Mouse (Mus musculus) v-Abl transformed pro-B cells (cell line): ENCODE results near the gene Orm2.

Source experiments
- in situ Hi-C, 2 experiments: fragments of 400-800 bp; cut with MboI; formaldehyde crosslinking; loops; one replicate each; pipeline ENCODE4 v1.15.1; 2025; ENCODE audit not compliant: unreplicated experiment in 2 of 2

Orm2 gene

DNA sequence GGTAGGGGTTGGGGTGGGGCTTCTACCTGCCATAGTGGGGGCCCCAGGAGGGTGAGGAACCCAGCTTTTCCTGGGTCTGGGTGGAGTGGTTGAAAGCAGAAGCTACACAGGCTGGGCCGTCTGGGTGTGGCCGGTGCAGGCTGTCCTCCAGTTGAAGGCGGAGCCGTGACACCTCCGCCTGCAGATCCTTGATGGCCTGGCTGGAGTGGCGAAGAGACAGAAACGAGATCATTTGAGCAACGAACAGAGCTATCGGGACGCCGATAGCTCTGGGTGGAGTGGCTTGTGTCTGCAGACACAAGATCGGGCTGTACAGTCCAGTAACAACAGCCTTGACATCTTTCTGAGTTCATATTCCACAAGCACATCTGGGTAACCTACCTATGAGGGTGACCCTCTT lies 12.1 kb downstream of the Orm2 start:
- in situ Hi-C loops, result loop anchor here (5.0 to 10.0 kb wide), 4 partner anchors 33 to 190 kb away; partner anchors contain the start of genes Tmem268 (in 1 of the 2) and Whrn (in 1 of the 2)

DNA sequence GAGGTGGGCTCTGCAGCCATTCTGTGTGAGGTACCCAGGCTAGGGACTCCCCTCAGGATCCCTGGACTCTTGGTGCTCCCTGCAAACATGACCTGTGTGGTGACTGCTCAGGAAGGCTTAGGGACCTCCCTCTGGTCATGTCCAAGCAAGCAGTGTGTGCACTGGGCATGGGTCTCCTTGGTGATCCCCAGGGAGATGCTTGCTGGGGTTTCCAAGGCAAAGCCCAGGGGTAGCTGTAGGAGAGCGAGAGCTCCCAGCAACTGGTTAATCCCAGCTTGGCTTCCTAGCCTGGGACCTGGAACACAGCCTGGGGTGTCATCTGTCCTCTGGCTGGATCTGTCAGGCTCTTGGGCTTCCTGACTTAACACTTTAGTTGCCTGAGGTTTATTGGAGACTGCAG lies 13.1 kb downstream of the Orm2 start:
- in situ Hi-C loops, result loop anchor here (10.0 to 25.0 kb wide), 3 partner anchors 189 to 1038 kb away; partner anchors contain the start of genes Fkbp15 (in 1 of the 2) and Slc31a1 (in 1 of the 2)

DNA sequence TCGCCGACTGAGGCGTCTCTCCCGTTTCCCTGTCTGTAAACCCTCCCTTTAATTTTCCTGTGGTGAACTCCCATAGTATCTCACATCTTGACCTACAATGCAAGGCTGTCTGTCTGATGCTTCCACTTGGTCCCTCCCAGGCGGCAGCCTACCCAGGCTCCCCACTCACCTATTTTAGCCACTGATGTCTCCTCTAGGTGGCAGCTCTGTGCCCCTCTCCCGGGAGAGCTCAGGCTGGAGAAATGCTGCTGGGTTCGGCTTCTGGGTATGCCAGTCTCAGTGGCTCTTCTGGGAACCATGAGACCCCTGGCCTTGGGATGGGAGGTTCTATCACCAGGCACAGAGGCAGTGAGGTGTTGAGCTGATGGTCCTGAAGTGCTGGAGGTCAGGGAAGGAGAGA lies 15.2 kb downstream of the Orm2 start:
- in situ Hi-C loops, result loop anchor here (10.0 to 25.0 kb wide), 3 partner anchors 187 to 1040 kb away; partner anchors contain the start of genes Fkbp15 (in 1 of the 2) and Slc31a1 (in 1 of the 2)

DNA sequence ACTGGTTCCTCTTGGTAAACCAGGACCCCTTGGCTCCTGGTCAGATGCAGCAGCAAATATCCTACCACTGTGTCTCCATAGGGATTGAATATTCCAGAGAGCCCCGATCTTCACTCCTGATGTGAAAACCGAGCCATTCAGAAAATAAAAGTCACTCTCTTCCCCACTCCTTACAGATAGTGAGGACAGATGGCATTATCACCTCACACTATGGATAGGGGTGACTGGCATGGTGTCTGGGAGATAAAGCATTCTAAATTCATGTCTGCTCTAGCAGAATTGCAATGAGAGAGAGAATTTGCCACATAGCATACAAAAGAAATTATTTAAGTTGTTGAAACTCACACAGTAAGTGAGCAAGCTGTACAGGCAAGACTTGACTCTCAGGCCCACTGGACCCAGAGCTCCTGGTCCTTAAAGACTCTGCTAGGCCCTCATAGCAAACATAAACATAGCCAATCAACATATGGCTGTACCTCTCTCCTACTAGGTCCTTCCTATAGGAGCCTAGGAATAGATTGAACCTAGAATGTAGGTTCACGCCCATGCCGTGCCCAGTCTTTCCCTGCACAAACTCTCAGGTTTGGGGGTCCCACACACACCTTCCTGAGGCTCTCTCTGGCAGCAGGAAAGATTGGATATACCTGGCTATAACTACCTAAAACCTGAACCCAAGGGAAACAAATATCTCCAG lies 20.6 kb downstream of the Orm2 start:
- in situ Hi-C loops, result loop anchor here (25.0 kb wide), 2 partner anchors 1021 to 1046 kb away; partner anchors contain the start of genes Fkbp15 (in 1 of the 2) and Slc31a1 (in 1 of the 2)

DNA sequence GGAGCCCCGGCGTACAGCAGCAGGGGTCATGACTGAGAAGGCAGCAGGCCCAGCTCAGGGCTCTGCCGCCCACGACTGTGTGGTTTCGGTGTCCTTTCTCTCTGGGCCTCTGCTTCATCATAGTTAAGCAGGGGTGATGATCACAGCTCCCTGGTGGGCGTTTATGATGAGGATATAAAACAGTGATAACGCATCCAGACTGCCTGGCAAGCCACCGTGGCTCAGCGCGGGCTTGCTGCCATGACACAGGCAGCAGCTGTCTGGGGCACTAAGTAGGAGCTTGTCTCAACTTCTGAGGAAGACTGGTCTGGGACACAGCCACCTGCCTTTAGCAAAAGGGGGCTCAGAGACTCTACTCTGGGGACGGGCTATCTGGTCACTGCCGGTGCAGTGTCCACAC lies 21.2 kb downstream of the Orm2 start:
- in situ Hi-C loops, result loop anchor here (25.0 kb wide), 2 partner anchors 1021 to 1046 kb away; partner anchors contain the start of genes Fkbp15 (in 1 of the 2) and Slc31a1 (in 1 of the 2)

DNA sequence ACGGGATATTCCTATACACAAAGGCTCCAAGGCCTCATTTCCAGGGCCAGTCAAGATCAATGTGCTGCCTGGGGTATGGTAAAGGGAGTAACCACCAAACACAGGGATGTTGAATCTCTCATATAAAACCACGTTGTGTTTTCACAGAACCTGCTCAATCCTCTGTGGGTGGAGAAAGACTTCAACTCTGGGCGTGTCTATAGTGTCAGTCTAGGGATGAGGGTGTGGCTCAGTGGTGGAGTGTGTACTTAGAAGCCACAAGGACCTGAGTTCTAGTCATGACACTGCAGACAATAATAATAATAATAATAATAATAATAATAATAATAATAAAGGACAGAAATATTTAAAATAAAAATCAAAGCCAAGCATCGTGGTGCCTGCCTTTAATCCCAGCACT lies 22.0 kb downstream of the Orm2 start:
- in situ Hi-C loops, result loop anchor here (25.0 kb wide), 2 partner anchors 1022 to 1047 kb away; partner anchors contain the start of genes Fkbp15 (in 1 of the 2) and Slc31a1 (in 1 of the 2)

DNA sequence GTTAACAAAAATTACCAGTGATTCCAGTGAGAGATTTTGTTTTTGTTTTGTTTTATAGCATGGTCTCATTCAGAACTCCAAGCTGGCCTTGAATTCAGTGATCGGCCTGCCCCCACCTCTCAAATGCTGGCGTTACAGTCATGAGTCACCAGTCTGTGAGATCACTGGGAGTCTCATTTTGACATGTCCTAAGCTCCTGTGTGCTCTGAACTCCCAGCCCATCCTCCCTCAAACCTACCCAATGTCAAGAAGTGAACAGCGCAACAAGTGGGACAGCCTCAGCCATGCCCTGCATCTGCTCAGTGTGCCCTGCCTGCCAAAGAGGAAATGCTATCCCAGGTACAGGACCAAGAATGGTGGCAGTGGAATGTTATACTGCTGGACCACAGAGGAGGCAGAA lies 23.0 kb downstream of the Orm2 start:
- in situ Hi-C loops, result loop anchor here (25.0 kb wide), 2 partner anchors 1023 to 1048 kb away; partner anchors contain the start of genes Fkbp15 (in 1 of the 2) and Slc31a1 (in 1 of the 2)

DNA sequence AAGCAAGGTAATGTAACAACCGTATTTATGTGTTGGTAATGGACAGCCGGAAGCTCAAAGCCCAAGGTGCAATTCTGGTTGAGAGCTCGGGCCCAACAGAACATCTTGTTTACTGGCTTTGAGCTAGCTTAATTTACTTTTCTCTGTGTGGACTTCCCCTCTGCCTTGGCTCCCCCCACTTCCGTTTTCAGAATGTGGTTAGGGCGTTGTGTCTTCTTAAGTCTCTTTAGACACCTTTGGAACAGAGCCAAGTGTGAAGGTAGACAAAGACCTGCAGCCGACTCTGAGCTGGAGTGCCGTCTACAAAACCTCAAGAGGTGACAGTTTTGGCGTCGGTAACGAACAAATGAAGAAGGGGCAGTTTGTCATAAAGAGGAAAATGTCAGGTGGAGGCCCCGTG lies 23.5 kb downstream of the Orm2 start:
- in situ Hi-C loops, result loop anchor here (25.0 kb wide), 2 partner anchors 1023 to 1048 kb away; partner anchors contain the start of genes Fkbp15 (in 1 of the 2) and Slc31a1 (in 1 of the 2)

DNA sequence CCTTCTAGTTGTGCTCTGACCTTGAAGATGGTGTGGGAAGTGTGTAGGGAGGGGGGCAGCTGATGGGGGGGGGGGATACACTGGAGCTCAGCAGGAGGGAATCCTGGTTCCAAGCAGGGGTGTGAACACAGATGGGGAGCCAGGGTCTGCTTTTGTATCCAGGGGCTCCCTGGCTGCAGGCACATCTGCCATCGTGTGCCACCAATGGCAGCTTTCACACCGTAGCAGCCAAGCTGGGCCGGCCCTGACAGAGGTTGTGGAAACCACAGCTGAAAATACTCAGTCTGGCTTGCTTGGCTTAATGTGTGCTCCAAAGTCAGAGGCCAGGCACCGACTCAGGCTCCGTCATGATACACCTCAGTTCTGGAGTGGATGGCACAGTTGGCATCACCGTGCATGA lies 25.8 kb downstream of the Orm2 start:
- in situ Hi-C loops, result loop anchor here (25.0 kb wide), 2 partner anchors 1026 to 1051 kb away; partner anchors contain the start of genes Fkbp15 (in 1 of the 2) and Slc31a1 (in 1 of the 2)

DNA sequence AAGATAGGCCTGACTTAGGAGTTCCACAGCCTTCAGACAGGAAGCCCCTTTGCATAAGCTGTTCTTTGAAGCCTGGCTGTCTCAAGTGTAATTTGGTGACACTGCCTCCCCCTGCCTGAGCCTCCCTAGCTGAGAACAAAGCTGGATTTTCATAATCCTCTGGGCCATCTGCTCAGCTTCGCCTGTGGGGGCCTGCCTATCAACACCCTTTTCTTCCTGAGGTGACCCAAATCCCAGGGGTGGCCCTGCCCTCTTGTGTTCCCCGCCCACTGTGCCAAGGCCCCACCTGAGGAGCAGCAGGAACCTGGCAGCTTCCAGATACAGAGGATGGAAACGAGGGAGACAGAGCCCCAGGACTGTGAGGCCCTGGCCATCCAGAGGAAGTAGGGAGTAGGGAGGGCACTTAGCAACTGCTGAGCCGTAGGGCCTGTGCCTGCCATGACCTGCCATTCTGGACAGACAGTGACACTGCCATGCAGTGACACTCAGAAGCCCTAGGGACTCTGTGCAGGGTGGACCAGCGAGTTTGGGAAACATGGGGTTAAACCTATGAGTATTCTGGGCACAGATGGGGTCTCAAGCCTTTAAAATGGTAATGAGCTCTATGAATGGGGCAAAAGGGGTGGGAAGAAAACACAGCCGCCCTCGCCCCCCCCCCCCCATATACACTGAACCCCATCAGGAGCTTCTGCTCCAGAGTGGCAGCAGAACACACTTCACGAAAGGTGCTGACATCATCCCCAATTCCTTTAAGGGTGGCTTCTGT lies 27.1 kb downstream of the Orm2 start:
- in situ Hi-C loops, result loop anchor here (25.0 kb wide), 2 partner anchors 1027 to 1052 kb away; partner anchors contain the start of genes Fkbp15 (in 1 of the 2) and Slc31a1 (in 1 of the 2)

DNA sequence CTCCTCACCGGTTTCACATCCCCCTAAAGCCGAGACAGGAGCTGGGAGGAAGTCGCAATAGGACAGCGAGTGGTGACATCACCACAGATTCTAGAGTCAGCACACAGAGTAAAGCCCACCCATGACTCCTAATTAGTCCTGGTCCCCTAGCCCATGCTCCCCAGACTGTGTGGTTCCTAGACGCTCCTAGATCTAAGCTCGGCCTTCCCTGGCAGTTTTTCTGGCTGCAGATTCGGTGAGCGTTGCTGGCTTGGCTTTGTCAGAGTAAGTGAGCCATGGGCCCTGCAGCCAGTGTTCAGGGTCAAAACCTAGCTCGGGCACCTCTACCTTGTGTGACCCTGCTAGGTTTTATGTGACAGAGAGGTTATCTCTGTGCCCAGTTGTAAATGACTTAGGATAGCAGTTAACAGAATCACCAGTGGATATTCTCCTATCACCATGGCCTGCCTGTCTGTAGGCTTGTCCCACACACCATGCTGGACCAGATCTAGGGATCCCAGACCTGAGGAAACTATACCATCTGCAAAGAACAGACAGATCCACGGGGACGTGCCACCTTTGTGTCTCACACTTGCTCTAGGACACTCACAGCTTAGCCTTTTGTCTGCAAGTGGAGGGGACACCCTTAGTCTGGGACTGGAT lies 27.8 kb downstream of the Orm2 start:
- in situ Hi-C loops, result loop anchor here (25.0 kb wide), 2 partner anchors 1028 to 1053 kb away; partner anchors contain the start of genes Fkbp15 (in 1 of the 2) and Slc31a1 (in 1 of the 2)

DNA sequence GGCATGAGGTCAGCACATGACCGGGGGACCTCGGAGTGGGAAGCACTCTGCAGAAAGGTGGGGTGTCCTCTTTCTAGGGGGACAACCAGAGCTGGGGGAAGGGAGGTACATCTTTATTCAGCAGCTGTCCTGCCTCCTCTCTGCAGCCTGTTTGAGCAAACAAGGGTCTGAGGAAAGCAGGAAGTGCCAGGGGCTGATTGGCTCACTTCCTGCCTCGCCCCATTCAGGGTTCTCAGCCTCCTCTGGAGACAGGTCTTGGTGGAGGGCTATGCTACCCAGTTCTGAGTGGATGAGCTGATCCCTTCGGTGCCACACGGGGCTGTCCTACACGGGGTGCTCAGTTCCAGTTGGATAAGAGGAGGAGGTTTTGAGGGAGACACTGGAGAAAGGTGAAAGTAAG lies 29.1 kb downstream of the Orm2 start:
- in situ Hi-C loops, result loop anchor here (25.0 kb wide), 2 partner anchors 1029 to 1054 kb away; partner anchors contain the start of genes Fkbp15 (in 1 of the 2) and Slc31a1 (in 1 of the 2)

DNA sequence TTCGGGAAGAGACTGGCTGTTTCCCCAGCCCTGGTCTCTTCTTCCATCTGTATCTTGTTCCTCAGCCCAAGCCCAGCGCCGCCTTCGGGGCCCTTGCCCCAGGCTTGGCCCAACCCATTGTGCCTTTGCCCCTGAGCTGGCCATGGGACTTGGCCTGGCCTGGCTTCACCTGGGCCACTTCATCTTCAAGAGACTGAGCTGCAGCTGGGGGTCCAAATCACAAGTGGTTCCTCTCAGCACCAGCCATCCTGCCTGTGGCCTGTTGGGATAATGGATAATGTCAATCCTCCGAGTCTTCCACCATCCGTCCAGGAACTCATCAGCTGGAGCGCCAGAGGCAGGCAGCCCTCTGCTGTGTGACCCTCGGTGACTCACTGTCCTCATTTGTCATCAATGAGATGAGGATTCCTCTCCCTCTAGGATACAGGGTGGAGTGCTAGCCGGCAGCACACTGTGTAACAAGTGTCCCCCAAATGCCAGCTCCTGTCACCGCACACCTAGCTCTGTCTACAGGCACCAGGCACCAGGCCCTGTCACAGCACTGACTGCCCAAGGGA lies 35.8 kb downstream of the Orm2 start:
- in situ Hi-C loops, result loop anchor here (25.0 kb wide), 2 partner anchors 1036 to 1061 kb away; partner anchors contain the start of genes Fkbp15 (in 1 of the 2) and Slc31a1 (in 1 of the 2)

DNA sequence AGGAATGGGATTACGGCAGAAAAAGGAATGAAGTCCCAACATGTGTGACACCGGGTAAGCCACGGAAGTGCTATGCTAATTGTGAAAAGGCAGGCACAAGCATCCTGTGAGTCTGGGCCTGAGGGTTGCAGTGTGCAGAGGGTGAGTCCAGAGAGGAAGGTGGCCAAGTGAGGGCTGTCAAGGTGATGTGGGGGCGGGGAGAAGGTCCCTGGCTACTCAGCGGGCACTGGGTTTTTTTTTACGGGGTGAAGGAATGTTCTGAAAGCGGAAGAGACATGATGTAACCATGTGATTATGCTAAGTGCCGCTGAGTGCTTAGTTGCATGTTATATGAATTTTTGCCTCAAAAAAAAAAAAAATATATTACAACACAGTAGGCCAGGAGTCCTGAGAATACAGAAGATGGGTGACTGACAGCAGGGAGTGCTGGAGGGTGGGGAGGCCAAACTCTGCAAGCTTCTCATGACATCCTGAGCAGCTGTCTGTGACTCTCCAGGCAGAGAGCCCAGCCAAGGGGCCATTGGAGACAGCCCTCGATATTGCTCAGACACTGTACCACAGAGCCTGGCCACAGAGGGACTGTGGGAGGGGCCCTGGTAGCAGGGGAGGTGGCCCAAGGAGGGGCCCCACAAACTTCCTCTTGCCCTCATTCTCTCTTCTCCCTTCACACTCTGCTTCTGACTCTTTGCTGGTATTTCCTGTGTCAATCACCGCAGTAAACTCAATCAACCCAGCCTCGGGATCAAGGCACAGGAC lies 36.8 kb downstream of the Orm2 start:
- in situ Hi-C loops, result loop anchor here (25.0 kb wide), 2 partner anchors 1037 to 1062 kb away; partner anchors contain the start of genes Fkbp15 (in 1 of the 2) and Slc31a1 (in 1 of the 2)

DNA sequence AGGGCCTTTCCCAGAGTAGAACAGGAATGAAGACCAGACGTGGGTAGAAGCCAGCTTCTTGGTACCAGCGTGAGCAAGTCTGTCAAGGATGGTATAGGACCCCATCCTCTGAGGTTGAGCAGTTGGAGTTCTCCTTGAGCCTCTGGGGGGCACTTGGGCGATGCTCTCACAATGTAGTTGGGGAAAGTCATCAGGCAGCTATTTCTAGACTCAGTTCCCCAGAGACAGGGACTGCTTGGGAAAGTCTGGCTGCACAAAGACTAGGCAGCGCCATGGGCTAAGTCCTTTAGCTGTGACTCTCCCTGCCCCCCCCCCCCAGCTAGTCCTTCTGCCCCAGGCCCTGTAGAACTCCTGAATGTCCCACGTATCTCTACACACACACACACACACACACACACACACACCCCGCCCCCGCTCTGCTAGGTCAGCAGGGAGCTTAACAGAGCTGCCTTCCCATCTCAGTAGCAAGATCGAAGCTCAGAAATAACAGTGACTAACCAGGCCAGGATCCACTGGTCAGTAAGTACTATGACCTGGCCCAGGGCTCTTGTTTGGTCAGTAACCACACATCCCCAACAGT lies 37.5 kb downstream of the Orm2 start:
- in situ Hi-C loops, result loop anchor here (10.0 to 25.0 kb wide), 3 partner anchors 455 to 1062 kb away; partner anchors contain the start of genes Fkbp15 (in 1 of the 2) and Slc31a1 (in 1 of the 2)

DNA sequence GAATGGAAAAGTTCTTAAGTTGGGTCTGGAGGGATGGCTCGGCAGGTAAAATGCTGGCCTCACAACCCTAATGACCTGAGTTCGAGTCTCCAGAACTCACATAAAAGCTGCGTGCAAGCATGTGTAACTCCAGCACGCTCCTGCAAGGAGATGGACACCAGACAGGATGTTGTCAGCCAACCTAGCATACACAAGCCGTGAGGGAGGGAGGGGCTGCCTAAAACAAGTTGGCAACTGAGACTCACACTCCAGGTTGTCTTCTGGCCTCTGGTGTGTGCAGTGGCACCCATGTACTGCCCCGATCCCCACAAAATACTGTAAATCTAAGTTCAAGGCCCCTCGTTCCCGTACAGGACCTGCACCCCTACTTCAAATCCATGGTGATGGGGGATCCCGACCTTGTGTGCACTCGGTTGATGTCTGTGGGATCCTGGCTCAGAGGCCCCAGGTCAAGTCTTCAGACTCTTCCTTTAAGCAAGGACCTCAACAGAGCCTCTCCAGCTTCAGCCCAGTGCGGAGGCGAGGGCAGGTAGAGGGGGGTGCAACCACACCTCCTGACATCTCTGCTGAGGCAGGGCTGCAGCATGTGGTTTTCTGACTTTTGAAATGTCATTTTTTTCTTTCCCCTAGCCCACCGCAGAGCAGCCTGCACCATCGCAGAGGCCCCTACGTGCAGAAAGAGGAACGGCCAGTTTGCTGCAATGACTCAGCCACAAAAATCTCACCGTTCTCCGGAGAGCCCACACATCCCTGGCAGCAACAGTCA lies 38.5 kb downstream of the Orm2 start:
- in situ Hi-C loops, result loop anchor here in 1 of 2 experiments (10.0 kb wide), 1 partner anchor 454 kb away; no protein-coding TSS in a partner anchor

DNA sequence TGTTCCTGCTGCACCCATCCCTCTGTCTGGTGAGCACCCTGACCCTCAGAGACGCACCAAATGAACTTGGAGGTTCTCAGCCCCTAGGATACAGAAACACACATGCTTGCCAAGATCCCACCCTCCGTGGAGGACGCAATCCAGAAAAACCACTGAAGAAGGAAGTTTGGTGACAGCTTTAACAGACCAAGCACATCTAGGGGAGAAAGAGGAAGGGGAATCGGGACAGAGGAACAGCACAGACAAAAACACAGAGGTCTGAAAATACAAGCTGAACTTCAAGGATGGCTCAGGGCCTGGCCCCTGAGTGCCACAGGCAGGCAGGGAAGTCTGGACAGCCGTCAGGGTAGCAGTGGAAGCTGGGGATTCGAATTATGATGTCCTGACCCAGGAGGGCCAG lies 39.4 kb downstream of the Orm2 start:
- in situ Hi-C loops, result loop anchor here in 1 of 2 experiments (10.0 kb wide), 1 partner anchor 453 kb away; no protein-coding TSS in a partner anchor
